ENCODE assay signal across 8 mouse cellular contexts in the genomic region with DNA sequence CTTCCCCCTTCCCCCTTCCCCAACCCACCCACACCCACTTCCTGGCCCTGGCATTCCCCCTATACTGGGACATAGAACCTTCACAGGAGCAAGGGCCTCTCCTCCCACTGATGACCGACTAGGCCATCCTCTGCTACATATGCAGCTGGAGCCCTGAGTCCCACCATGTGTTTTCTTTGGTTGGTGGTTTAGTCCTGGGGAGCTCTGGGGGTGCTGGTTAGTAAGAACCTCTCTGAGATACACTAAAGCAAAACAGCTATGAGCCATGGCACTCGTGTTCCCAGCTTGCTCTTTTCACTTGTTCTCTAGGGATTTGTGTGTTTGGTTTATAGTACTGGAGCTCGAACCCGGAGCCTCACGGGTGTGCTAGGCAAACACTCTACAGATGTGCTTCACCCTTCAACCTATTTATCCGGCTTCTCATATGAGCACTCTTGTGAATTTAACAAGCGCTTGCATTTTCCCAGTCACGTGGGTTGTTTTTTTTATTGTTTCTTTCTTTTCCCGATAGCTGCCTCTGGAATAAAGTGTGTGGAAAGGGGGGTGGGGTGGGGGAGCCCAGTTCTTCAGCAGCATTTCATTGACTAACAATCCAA. TPM values are rescaled to one million over a fixed set of nuclear protein-coding genes. Genes with fewer than 3 reads are reported as not detected.
A peak's percentile ranks its signal among the peaks of the same experiment; 100 is the strongest.
DNase-seq lines count a peak whose midpoint lies in the region; ATAC-seq and TF ChIP-seq lines count a peak whose summit lies in the region.

No protein-coding gene starts in this region.

- no peaks in the 10 kb centered on the region for H3K27me3 ChIP-seq in heart, embryonic 15.5 days
- H3K27me3 ChIP-seq in embryonic facial prominence, embryonic 12.5 days = no peaks in the 10 kb centered on the region
- H3K27me3 ChIP-seq in heart, postnatal 0 days (ENCODE audit: control insufficient read depth, insufficient read depth, low read length) = no peaks in the 10 kb centered on the region
- H3K27me3 ChIP-seq in midbrain, embryonic 13.5 days = no peaks in the 10 kb centered on the region

- H3K4me3 ChIP-seq in heart, embryonic 15.5 days = no peak overlapping the region
- H3K4me3 ChIP-seq in embryonic facial prominence, embryonic 12.5 days = no peak overlapping the region
- no peak overlapping the region for H3K4me3 ChIP-seq in heart, postnatal 0 days (ENCODE audit: low read depth, low read length)
- H3K4me3 ChIP-seq in midbrain, embryonic 13.5 days (replicated peaks) = no peak overlapping the region

- peaks cover 82% of the 10 kb centered on the region for H3K4me1 ChIP-seq in heart, embryonic 15.5 days (replicated peaks)
- peaks cover 30% of the 10 kb centered on the region for H3K4me1 ChIP-seq in embryonic facial prominence, embryonic 12.5 days
- peaks cover 64% of the 10 kb centered on the region for H3K4me1 ChIP-seq in heart, postnatal 0 days (ENCODE audit: control insufficient read depth, insufficient read depth)
- peaks cover 44% of the 10 kb centered on the region for H3K4me1 ChIP-seq in midbrain, embryonic 13.5 days (replicated peaks)

- peak overlapping the region; percentile 32 for H3K4me2 ChIP-seq in heart, embryonic 15.5 days
- H3K4me2 ChIP-seq in embryonic facial prominence, embryonic 12.5 days (replicated peaks) = no peak overlapping the region
- peak overlapping the region; percentile 38; the same call in 1 of the 2 replicates for H3K4me2 ChIP-seq in heart, postnatal 0 days (ENCODE audit: low read depth, low read length)
- H3K4me2 ChIP-seq in midbrain, embryonic 13.5 days (replicated peaks) = peak overlapping the region; percentile 29; the same call in 1 of the 2 replicates

- TF ChIP-seq CTCF in heart, postnatal 0 days (IDR thresholded peaks at IDR 0.05; ENCODE audit: low read depth) = no peak

- no peak for ATAC-seq in heart, embryonic 15.5 days (replicated peaks; ENCODE audit: insufficient number of reproducible peaks, insufficient read depth, low FRiP score, low read depth)
- no peak for ATAC-seq in embryonic facial prominence, embryonic 12.5 days (ENCODE audit: insufficient number of reproducible peaks, insufficient read depth, low FRiP score, low TSS enrichment)
- no peak for ATAC-seq in heart, postnatal 0 days (ENCODE audit: insufficient read depth, low read depth)
- ATAC-seq in midbrain, embryonic 13.5 days = no peak

- no peaks in the 10 kb centered on the region; the same call in 1 of the 2 replicates for H3K36me3 ChIP-seq in heart, embryonic 15.5 days
- peaks cover 22% of the 10 kb centered on the region for H3K36me3 ChIP-seq in embryonic facial prominence, embryonic 12.5 days
- peaks cover 20% of the 10 kb centered on the region for H3K36me3 ChIP-seq in heart, postnatal 0 days (replicated peaks; ENCODE audit: control insufficient read depth, insufficient read depth, low read length)
- peaks cover 11% of the 10 kb centered on the region; the same call in 1 of the 2 replicates for H3K36me3 ChIP-seq in midbrain, embryonic 13.5 days

- H3K9ac ChIP-seq in heart, embryonic 15.5 days = peak overlapping the region; percentile 44
- H3K9ac ChIP-seq in embryonic facial prominence, embryonic 12.5 days = no peak overlapping the region
- H3K9ac ChIP-seq in heart, postnatal 0 days (replicated peaks; ENCODE audit: low read depth, low read length) = peak overlapping the region; percentile 58
- 0 out of 2 replicates have a peak overlapping the region, but pooled peaks have one; percentile 15 for H3K9ac ChIP-seq in midbrain, embryonic 13.5 days (replicated peaks)

- 62% methylated on average over 9 of the region's 9 CpGs for WGBS in heart, embryonic 15.5 days
- WGBS in embryonic facial prominence, embryonic 12.5 days = 60% methylated on average over 9 of the region's 9 CpGs
- 51% methylated on average over 9 of the region's 9 CpGs for WGBS in heart, postnatal 0 days
- whole genome bisulfite sequencing in midbrain, embryonic 13.5 days = 43% methylated on average over 9 of the region's 9 CpGs

- intact Hi-C loops in heart, postnatal 10 days (cut with DNase I) = no loop called here

- no peak for TF ChIP-seq EP300 in heart, postnatal 0 days (IDR thresholded peaks at IDR 0.05; ENCODE audit: low read depth)

- H3K9me3 ChIP-seq in heart, embryonic 15.5 days (replicated peaks) = no peaks in the 10 kb centered on the region
- H3K9me3 ChIP-seq in embryonic facial prominence, embryonic 12.5 days = no peaks in the 10 kb centered on the region
- H3K9me3 ChIP-seq in heart, postnatal 0 days (replicated peaks; ENCODE audit: control insufficient read depth, low read length) = no peaks in the 10 kb centered on the region
- no peaks in the 10 kb centered on the region for H3K9me3 ChIP-seq in midbrain, embryonic 13.5 days

- H3K27ac ChIP-seq in heart, embryonic 15.5 days = peak overlapping the region; percentile 83
- peak overlapping the region; percentile 76 for H3K27ac ChIP-seq in embryonic facial prominence, embryonic 12.5 days
- peak overlapping the region; percentile 90 for H3K27ac ChIP-seq in heart, postnatal 0 days (ENCODE audit: low read depth)
- peak overlapping the region; percentile 84 for H3K27ac ChIP-seq in midbrain, embryonic 13.5 days

- no peak for DNase-seq in heart, postnatal 10 days
- DNase-seq in heart, postnatal 0 days (ENCODE audit: low spot score) = no peak
- DNase-seq in thymus, postnatal 14 days = no peak
- DNase-seq in spleen, postnatal 36 days (ENCODE audit: low spot score in 2 of 2) = no peak
- no peak for DNase-seq in thymus, adult 18-20 months

RNA-seq across cellular contexts. Expression of a gene that starts 14.6 kb away (rescaled TPM):
- 252 and 254 TPM in 2 replicates for polyA plus RNA-seq in heart, embryonic 15.5 days (2015; fragmentation: Nextera tagmentation; extraction: Ambion mirVana)
- 100 to 1,000 TPM; 309 to 310 TPM for total RNA-seq in heart, postnatal 10 days (2021)
- 171 and 176 TPM in 2 replicates for polyA plus RNA-seq in embryonic facial prominence, embryonic 12.5 days (2016; fragmentation: Nextera tagmentation; extraction: Ambion mirVana)
- total RNA-seq in heart, postnatal 0 days (2014; rRNA removed; ENCODE audit: low replicate concordance) = 239 and 307 TPM in 2 replicates
- polyA plus RNA-seq in heart, postnatal 0 days (2015; fragmentation: Nextera tagmentation; extraction: Ambion mirVana) = 213 and 235 TPM in 2 replicates
- polyA plus RNA-seq in midbrain, embryonic 13.5 days (2015; fragmentation: Nextera tagmentation; extraction: Ambion mirVana) = 95.1 and 108 TPM in 2 replicates
